Mouse (Mus musculus): ENCODE data around the gene Zfp92.
"Not testable (repeated sequence)": the region's sequence is repeated elsewhere in the genome, so short reads cannot be mapped to it uniquely, and the experiment has no call there.

Gene Zfp92

DNA sequence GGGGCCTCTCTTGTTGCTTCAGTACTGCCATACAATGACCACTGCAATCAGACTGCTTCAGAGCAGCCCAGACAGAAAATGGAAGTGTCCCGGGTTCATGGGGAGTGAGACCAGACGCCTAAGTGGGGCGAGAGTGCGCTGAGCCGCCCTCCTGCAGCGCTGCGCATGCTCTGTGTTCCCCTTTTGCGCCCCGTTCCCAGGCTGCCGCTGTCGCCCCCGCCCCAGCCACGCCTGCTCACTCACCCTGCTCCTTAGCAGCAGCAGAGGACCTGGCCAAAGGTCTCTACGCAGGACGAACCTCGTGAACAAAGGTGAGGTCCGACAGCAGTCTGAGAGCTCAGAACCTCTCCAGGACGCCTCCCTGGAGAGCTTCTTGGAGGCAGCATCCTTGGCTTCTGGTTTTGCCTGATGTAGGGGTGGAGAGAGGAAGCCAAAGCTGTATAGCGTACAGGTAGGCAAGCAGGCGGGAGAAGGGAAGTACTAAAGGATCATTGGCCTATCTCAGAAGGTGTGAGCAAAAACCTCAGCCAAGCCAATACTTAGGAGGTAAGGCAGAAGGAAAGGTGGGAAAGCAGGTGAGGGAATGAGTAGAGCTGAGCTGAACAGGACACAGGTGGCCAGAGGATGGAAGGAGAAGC lies at the start of gene Zfp92:
Gene Zfp92 (plus strand): TSS at position 217 of the 638 bp plus-strand sequence.
- peak; percentile 5 for DNase-seq (ENCODE audit: extremely low spot score)

DNA sequence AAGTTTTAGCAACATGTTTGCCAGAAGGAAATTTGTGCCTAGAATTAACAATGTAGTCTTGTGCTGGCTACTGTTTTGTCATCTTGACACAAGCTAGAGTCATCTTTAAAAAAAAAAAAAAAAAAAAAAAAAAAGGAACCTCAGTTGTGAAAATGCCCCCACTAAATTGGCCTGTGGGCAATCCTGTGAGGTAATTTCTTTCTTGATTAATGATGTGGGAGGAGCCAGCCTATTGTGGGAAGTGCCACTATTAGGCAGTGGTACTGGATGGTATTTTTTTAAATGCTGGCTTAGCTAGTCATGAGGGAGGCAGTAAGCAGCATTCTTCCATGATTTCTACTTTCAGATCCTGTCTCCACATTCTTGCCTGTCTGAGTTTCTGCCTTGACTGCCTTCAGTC lies 47.6 kb upstream of the Zfp92 start:
- DNase-seq (ENCODE audit: extremely low spot score), result no peak

DNA sequence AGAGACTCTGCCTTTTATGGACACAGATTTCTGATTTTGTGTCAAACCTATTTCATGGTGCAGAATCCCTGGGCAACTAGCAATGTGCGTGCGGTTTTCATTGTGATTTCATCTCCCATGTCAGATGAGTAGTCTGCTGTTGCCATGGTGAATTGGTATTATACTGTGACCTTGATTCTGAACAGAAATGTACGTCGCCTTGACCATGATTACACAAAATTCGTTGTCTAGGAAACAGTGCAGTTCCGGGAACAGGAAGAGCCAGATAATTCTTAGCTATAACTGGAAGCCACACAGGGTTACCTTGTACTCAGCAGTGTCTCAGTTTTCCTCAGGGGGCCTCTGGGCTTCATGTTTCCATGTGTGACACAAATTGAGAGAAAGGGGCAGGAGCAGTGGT lies 26.5 kb upstream of the Zfp92 start:
- DNase-seq (ENCODE audit: extremely low spot score), result no peak

DNA sequence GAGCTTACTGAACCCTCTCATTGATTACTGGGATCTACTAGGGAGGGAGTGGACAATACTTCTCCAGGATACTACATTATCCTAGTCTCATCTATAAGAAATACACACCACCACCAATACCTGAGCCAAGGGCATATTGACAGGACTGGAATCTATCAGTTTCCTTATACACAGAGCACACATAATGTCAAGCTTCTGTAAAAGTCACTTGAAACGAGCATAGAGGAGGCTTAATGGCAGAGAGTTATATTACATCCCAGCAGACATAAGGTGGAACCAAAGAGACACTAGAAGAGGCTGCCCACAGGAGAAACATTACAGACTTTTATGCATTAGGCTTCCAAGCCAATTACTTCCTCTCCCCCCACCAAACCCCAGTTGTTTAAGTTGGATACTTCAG lies 26.0 kb upstream of the Zfp92 start:
- DNase-seq (ENCODE audit: extremely low spot score), result no peak

DNA sequence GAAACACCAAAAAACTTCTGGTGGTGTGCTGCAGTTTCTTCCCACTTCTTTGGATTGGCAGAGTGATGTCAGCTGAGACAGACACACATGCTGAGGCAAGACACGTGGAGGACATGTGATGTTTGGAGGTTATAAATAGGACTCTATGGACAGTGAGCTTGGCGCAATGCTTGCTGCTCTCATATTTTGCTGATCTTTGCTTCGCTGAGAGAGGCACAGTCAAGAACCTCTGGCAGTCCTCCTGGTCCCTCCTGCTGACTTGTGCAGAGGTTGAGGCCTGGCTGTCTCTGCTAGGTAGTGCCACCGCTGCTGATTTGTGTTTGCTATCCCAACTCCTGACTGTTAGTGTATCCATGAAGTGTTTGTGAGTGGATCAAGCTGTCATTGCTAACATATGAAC lies 19.4 kb upstream of the Zfp92 start:
- no peak for DNase-seq (ENCODE audit: extremely low spot score)

DNA sequence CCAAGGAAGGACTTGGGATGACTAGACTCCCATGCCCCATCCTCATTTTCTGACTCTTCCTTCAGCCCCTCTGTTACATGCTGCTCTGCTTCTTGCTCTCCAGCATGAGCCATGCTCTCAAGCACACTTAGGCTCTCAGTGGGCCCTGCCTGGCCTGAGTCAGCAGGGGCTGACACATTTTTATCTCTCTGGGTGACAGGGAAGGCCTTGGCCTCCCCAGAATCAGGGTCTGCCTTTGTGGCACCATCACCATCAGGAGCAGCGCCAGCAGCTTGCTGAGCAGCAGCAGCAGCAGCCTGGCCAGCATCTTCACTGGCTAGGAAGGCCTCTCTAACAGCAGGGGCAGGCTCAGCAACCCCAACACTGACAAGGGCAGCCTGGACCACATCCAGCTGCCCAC lies 14.4 kb upstream of the Zfp92 start:
- no peak for DNase-seq (ENCODE audit: extremely low spot score)

DNA sequence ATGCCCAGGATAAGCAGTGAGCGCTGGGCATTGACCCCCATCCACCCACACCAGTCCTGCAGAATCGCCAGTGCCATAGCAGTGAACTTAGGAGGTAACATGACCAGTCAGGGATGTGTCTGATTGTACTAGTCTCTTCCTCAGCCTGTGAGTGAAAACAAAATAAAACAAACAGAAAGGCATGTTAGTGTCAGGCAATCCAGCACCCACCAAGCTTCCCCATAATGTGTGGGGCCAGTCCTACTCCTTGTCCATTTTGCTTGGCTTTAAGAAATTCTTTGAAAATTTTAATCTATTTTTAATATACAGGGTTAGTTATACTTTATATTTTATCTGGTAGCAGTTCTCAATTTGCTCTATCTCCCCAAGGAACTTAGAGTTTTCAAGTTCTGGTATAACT lies 12.3 kb upstream of the Zfp92 start, which contains the start of gene Gm18336:
Gene Gm18336 (minus strand): TSS at position 101 of the 400 bp plus-strand sequence.
- not testable (repeated sequence) for DNase-seq (ENCODE audit: extremely low spot score)

DNA sequence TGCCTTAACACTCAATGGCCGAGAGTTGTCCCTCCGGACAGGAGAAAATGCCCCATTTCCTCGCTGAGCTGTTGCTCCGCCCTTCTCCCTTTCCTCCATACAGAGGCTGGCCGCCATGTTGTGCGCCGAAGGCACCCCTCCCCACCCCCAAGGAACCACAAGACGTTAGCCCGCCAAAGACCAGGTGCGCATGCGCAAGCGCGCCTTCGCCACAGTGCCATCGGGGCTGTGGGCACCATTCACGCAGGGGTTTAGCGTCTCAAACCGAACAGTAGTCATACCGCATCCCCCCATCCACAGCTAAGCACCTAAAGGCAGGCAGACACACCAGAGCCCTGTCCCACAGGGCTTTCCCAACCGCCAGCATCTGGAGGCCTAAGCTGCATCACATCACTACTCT lies 9.9 kb upstream of the Zfp92 start:
- no peak for DNase-seq (ENCODE audit: extremely low spot score)

DNA sequence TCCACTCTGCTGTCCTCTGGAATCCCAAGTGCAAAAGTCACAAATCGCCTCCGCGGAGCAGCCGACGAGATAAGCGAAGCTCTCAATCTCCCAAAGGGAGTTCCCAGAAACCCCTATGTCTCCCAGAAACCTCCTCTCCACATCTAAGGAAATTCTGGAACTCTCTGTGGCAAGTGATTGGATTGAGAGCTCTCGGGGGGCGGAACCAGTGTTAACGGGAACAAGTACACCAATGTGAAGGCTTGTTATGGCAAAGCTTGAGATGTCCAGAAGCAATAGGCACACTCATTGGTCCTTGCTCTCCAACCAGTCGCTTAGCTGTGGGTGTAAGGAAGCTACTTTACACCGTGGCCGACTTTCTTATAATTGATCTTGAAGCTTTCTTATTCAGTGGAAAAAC lies 9.3 kb upstream of the Zfp92 start:
- no peak for DNase-seq (ENCODE audit: extremely low spot score)

DNA sequence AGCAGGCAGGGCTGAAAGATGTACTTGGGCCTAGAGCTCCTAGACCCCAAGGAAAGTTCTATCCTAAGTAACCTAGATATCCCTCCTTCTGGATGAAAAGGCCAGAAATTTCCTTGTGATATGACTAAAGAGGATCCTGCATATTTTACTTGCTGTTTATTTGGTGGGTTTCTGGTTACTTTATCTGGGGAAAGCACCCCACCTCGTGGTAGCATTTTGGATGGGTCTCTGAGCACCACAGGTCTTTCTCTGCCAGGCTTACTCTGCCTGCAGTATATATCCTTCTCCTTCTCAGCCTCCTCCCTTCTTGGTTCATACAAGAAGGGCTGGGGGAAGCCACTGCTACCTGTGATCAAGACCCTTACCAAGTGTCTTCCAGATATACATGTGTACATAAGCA lies 1.9 kb downstream of the Zfp92 start:
- no peak for DNase-seq (ENCODE audit: extremely low spot score)

DNA sequence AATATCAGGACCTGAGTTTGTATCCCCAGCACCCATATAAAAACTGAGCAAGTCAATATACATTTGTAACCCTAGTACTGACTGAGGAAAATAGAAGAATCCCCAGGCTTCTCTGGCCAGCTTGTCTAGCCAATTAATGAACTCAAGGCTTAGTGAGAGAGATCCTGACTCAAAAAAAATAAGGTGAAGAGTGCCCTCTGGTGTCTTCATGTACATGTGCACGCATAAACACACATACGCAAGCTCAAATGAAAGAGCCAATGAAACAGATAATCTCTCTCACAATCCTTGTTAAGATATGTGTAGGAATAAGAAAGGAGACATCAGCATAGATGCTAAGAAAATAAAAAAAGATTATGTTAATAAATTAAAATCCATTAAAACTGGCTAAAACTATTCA lies 19.1 kb downstream of the Zfp92 start:
- DNase-seq (ENCODE audit: extremely low spot score), result no peak

DNA sequence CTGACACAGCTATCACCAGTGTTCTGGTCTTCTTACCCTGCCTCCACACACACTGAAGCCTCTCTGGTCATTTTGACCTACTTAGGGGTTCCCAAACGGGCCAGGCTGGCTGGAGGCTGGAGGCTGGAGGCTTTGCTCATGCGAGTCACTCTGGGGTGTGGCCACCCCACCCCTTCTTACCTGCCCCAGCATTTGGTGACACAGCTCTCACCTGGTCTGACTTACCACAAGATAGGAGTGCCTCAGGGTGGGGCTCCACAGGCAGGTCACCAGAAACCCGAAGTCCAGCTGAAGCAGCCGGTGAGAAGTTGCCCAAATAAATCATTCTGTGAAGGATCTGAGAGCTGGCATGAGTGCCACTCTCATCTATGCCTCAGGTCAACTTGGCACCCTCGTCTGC lies 22.0 kb downstream of the Zfp92 start:
- no peak for DNase-seq (ENCODE audit: extremely low spot score)

DNA sequence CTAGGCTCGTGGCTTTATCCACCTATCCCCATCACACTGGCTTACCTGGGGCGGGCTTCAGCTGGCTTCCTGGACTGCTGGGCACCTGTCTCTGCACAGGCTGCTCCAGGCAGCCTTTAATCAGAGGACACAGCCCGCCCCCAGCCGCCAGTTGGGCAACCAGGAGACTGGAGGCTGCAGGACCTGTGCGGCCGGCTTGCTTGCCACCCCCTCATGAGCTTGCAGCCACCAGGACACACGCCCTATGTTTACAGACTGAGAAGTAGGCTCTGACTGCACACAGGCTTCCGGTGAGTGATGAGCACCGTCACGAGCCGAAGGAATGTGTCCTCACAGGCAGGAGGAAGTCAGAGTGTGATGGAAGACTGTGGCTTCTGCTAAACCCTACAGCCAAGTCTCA lies 24.4 kb downstream of the Zfp92 start, which contains the start of gene Trex2:
Gene Trex2 (minus strand): TSS at position 93 of the 400 bp plus-strand sequence.
- DNase-seq (ENCODE audit: extremely low spot score), result no peak

DNA sequence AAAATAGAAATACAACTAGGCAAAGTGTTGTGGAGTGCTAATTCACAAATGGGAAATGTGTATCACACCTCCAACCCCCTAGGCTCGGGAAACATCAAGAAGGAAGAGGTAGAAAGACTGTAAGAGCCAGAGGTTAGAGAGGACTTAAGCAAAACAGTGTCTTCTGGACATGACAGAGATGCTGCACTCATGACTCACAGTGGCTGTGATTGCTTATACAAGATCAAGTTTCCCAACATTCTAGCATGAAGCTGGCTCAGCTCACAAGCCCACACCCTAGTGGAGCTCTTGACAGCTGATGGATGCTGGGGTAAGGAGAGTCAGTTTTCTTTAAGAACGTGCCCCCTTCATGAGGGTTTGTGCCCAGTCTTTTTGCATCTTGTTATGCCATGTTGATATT lies 30.5 kb downstream of the Zfp92 start:
- DNase-seq (ENCODE audit: extremely low spot score), result no peak

DNA sequence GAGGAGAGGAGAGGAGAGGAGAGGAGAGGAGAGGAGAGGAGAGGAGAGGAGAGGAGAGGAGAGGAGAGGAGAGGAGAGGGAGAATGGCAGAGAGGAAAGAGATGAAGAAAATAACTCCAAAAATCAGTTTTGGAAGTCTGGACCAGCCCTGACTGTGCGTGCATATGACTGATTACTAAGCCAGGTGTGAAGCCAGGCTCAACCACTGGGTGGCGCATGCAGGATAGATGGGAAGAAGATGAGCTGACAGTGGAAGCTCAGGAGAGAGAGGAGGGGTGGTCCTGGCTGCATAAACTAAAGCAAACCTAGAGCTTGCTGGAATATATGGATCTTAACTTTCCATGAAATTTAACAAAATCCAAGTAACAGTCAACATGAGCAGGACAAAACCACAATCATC lies 41.1 kb downstream of the Zfp92 start:
- peak; percentile 26 for DNase-seq (ENCODE audit: extremely low spot score)

DNA sequence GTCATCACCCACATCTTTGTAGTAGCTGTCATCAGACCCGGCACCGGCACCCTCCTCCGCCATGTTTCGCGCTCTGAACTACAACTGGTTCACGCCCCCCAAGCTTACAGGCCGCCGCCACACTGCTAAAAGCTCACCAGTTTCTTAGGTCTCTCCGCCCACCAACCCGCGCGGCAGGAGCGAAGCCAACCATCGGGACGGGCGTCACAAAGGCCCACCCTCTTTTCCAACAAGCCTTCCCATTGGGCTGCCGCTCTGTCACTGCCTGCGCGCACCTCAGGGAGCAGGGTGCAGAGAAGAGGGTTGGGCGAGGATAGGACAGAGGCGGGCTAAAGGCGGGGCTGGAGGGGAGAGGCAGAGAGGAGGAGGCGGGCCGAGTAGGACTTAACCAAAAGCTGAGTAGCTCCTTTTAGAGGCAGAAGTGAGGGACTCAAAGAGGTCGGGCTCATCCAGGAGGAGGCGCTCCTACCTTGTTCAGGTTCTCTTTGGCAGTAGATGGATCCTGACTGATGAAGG lies 48.0 kb downstream of the Zfp92 start, which contains the start of gene Haus7:
Gene Haus7 (minus strand): TSS at position 168 of the 516 bp plus-strand sequence.
- peak; percentile 87 for DNase-seq (ENCODE audit: extremely low spot score)

DNA sequence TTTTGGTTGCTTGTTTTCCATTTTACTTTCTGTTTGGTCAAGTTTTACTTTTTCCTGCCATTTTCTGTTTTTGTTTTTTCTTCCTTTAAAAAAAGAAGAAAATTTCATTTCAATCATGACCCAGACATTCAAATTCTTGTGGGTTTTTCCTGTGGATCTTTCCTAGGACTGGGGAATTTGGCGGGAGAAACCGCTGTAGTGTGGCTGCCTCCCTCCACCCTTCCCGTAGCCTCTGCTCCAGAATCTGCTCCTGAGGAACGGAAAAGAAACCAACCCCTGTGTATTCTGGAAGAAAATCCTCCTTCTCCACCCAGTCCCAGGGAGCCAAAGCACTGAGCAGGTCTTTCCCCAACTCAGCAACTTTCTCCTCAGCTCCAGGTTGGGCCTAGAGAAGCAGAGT lies 49.9 kb downstream of the Zfp92 start:
- DNase-seq (ENCODE audit: extremely low spot score), result no peak

DNA sequence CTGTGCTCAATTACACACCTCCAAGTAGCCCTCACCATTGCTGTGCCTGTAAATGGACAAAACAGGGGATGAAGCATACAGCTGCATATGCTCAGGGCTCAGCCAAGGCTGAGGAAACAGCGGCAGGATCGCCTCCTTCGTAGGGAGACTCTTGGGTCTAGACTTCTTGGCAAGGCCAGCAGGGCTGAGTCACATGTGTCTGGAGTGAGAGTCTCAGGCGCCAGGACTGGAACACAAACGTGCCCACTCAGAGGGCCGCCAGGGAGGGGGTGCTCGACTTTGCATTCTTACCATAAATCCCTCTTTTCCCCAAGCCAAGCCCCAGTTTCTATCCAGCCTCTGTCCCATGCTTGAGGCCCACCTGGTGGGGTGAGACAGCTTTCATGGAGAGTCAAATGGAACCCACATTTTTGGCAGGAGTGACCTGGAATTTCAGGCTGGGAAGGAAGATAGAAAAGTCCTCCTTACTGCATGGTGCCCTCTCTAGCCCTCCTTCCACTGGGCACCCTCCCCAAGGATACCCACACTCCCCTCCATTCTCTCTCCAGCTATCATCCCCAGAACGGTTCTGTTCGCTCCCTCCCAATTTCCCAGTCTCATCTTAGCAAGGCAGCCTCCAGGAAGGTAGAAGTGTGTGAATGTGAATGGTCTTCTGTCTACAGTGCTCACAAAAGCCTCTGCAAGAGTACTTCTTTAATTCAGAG lies 54.7 kb downstream of the Zfp92 start:
- DNase-seq (ENCODE audit: extremely low spot score), result no peak

DNA sequence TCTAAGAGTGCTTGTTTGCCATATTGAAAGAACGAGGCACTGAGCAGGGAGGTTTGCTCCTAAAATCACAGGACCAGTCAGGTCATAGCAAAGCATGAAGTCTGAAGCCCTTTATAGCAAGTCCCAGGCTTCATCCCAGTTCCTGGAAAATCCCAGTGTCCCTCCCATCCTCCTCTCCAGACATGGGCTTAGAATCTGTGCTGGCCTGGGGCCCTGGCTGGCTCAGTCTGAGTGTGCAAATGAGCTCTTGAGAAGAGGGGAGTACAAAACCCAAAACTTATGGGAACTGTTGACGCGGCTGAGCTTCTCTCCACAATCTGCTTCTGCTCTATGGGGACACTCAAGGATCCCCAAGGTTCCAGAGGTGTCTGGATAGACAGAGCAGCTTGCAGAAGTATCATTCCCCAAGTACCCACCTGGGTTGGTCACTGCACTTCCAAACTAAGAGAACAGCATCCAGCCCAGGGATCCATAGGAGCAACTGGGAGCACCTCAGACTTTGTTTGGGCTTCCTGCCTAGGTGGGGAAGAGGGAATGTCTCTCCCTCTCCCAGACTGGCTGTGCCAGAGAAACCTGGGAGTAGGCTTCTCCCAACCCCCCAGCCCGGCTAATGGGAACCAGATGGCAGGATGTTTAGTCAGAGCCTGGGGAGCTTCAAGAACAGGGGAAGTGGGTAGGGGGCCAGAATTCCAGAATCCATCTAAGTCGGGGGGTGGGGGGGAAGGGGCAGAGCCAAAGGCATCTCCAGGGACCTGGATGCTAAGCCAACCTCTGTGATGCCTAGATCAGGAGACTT lies 56.7 kb downstream of the Zfp92 start:
- peak; percentile 58 for DNase-seq (ENCODE audit: extremely low spot score)

DNA sequence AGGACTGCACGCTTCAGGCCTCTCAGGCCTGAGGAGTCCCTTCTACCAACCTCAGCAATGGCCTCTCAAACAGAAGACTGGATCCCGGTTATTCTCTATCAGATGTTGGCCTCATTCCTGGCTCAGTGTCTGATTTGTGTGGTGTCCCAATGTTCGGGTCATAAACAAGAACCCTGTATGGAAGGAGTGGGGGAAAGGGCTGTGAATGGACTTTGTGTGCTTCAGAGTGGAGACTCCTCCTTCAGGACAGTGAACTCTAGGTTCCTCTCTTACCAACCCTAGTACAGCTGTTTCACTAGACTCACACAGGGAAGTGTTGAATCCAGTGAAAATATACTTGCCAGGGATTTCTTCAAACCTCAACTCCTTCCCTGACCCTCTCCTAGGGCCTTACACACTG lies 57.4 kb downstream of the Zfp92 start:
- DNase-seq (ENCODE audit: extremely low spot score), result no peak

DNA sequence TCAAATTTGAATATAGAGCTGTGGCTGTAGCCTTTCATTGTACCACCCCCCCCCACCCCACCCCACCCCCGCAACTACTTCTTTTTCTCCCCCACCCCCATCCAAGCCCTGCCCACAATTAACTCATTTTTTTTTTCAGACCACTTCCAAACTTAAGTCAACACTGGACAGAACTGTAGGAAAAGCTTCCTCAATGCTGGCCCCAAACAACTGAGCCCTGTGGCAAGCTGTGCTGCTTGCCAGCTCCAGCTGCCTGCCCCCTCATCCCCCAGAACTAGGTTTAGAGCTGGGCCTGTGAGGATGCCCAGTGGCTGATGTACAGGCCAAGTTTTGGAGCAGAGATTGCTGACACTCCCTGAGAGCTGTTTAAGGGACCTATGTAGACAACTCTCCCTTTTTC lies 57.9 kb downstream of the Zfp92 start:
- no peak for DNase-seq (ENCODE audit: extremely low spot score)

DNA sequence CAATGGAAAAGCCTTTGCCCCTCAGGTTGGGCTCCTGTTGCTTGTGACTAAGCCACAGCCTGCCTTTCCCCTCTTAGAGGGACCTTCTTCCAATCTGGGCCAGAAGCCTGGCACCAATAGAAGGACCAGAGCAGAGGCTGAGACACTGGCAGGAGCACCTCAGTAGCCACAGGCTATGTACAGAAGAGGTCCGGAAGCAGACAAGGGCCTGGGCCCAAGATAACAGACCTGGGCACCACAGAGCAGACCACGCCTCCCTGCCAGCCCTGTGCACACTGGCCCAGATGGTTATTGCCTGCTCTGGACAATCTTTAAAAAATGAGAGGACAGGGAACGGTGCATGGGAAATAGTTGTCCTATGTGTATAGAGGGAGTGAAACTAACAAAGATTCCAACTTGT lies 60.9 kb downstream of the Zfp92 start:
- DNase-seq (ENCODE audit: extremely low spot score), result no peak

All from embryo, embryonic 9.5 days (tissue).